Comparison of ENCODE assay signal across 14 mouse cellular contexts in the genomic region with DNA sequence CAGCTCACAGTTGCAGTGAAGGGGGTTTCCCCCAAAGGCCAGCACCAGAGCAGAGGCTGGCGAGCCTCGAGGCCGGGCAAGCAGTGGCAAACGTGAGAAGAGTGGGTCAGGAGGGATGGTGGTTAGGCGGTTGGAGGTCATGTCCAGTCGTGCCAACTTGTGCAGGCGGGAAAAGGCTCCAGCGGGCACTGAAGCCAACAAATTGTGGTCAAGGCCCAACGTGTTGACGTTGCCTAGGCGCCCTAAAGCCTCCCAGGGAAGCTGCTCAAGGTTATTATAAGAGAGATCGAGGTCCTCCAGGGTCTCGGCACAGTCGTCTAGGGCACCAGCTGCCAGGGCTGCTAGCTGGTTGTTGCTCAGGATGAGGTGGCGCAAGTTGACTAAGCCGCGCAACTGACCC. TPM values are rescaled to one million over a fixed set of nuclear protein-coding genes. Genes with fewer than 3 reads are reported as not detected.
DNase-seq lines count a peak whose midpoint lies in the region; ATAC-seq and TF ChIP-seq lines count a peak whose summit lies in the region.
"Had no signal": no experiment of that assay in that cellular context is flagged by ENCODE, and none has a peak within 500 bp of the region (broad histone marks: within the 10 kb centered on the region; RNA-seq: fewer than 3 reads in every experiment).

No protein-coding gene starts in this region.

- intact Hi-C loops in gastrocnemius, adult 2 months (cut with DNase I) = no loop called here

- peaks cover 5% of the 10 kb centered on the region; the same call in 1 of the 2 replicates for H3K27me3 ChIP-seq in hindbrain, embryonic 13.5 days
- no peaks in the 10 kb centered on the region for H3K27me3 ChIP-seq in hindbrain, embryonic 11.5 days (ENCODE audit: control insufficient read depth, insufficient read depth, low read length)
- 0 out of 2 replicates have a peak, but pooled peaks cover 7% of the 10 kb centered on the region for H3K27me3 ChIP-seq in neural tube, embryonic 12.5 days (replicated peaks)
- peaks cover 36% of the 10 kb centered on the region for H3K27me3 ChIP-seq in liver, embryonic 13.5 days
- H3K27me3 ChIP-seq in stomach, postnatal 0 days (ENCODE audit: control insufficient read depth, insufficient read depth, low read length) = no peaks in the 10 kb centered on the region
- H3K27me3 ChIP-seq: Patski had no signal

- H3K27ac ChIP-seq in hindbrain, embryonic 13.5 days = no peak overlapping the region
- H3K27ac ChIP-seq in hindbrain, embryonic 11.5 days (ENCODE audit: low read depth, low read length) = no peak overlapping the region
- no peak overlapping the region for H3K27ac ChIP-seq in neural tube, embryonic 12.5 days
- H3K27ac ChIP-seq in liver, embryonic 13.5 days = peak overlapping the region; percentile 82
- peak overlapping the region; percentile 88 for H3K27ac ChIP-seq in stomach, postnatal 0 days (replicated peaks)
- H3K27ac ChIP-seq in gastrocnemius, adult 2 months = no peak overlapping the region
- H3K27ac ChIP-seq: limb, embryonic 13.5 days had no signal

- TF ChIP-seq CTCF in stomach, postnatal 0 days (IDR thresholded peaks at IDR 0.05; ENCODE audit: low read depth) = no peak
- no peak for TF ChIP-seq CTCF in gastrocnemius, adult 2 months (IDR thresholded peaks at IDR 0.05)

- H3K4me2 ChIP-seq in hindbrain, embryonic 13.5 days = peak overlapping the region; percentile 88
- no peak overlapping the region for H3K4me2 ChIP-seq in hindbrain, embryonic 11.5 days (replicated peaks; ENCODE audit: low read depth, low read length)
- peak overlapping the region; percentile 85 for H3K4me2 ChIP-seq in neural tube, embryonic 12.5 days (replicated peaks)
- H3K4me2 ChIP-seq in liver, embryonic 13.5 days = peak overlapping the region; percentile 61
- peak overlapping the region; percentile 41; the same call in 1 of the 2 replicates for H3K4me2 ChIP-seq in stomach, postnatal 0 days (replicated peaks; ENCODE audit: low read depth)

- peak overlapping the region; percentile 78 for H3K4me3 ChIP-seq in hindbrain, embryonic 13.5 days
- no peak overlapping the region for H3K4me3 ChIP-seq in hindbrain, embryonic 11.5 days (ENCODE audit: low read depth, low read length)
- 0 out of 2 replicates have a peak overlapping the region, but pooled peaks have one; percentile 3 for H3K4me3 ChIP-seq in neural tube, embryonic 12.5 days
- H3K4me3 ChIP-seq in liver, embryonic 13.5 days (replicated peaks) = no peak overlapping the region
- no peak overlapping the region for H3K4me3 ChIP-seq in stomach, postnatal 0 days (ENCODE audit: low read depth, low read length)
- H3K4me3 ChIP-seq in gastrocnemius, adult 2 months = no peak overlapping the region
- H3K4me3 ChIP-seq: limb, embryonic 13.5 days had no signal

- no peak for TF ChIP-seq EP300 in stomach, postnatal 0 days (optimal IDR thresholded peaks at IDR 0.05)

- 90% methylated on average over 17 of the region's 17 CpGs for WGBS in hindbrain, embryonic 13.5 days
- 92% methylated on average over 17 of the region's 17 CpGs for WGBS in hindbrain, embryonic 11.5 days
- 92% methylated on average over 17 of the region's 17 CpGs for WGBS in neural tube, embryonic 12.5 days
- 64% methylated on average over 17 of the region's 17 CpGs for WGBS in liver, embryonic 13.5 days (ENCODE audit: insufficient replicate concordance)
- WGBS in stomach, postnatal 0 days = 86% methylated on average over 17 of the region's 17 CpGs

- H3K9ac ChIP-seq in hindbrain, embryonic 13.5 days = peak overlapping the region; percentile 60; the same call in 1 of the 2 replicates
- no peak overlapping the region for H3K9ac ChIP-seq in hindbrain, embryonic 11.5 days (ENCODE audit: low read depth, low read length)
- peak overlapping the region; percentile 35; the same call in 1 of the 2 replicates for H3K9ac ChIP-seq in neural tube, embryonic 12.5 days
- peak overlapping the region; percentile 8; the same call in 1 of the 2 replicates for H3K9ac ChIP-seq in liver, embryonic 13.5 days
- H3K9ac ChIP-seq in stomach, postnatal 0 days (ENCODE audit: low read length) = 0 out of 2 replicates have a peak overlapping the region, but pooled peaks have one; percentile 27
- H3K9ac ChIP-seq: limb, embryonic 13.5 days had no signal

- no peak for ATAC-seq in hindbrain, embryonic 13.5 days (ENCODE audit: low FRiP score)
- no peak for ATAC-seq in hindbrain, embryonic 11.5 days (ENCODE audit: low FRiP score)
- no peak for ATAC-seq in neural tube, embryonic 12.5 days (ENCODE audit: low FRiP score, low read depth)
- ATAC-seq in liver, embryonic 13.5 days (ENCODE audit: low read depth) = no peak
- 0 out of 2 replicates have a peak, but pooled peaks have one; percentile 4 for ATAC-seq in stomach, postnatal 0 days (ENCODE audit: low FRiP score, low TSS enrichment)
- ATAC-seq: Patski had no signal

- H3K36me3 ChIP-seq in hindbrain, embryonic 13.5 days = peaks cover 43% of the 10 kb centered on the region
- H3K36me3 ChIP-seq in hindbrain, embryonic 11.5 days (ENCODE audit: control insufficient read depth, insufficient read depth, low read length) = no peaks in the 10 kb centered on the region; the same call in 1 of the 2 replicates
- H3K36me3 ChIP-seq in neural tube, embryonic 12.5 days = peaks cover 34% of the 10 kb centered on the region
- no peaks in the 10 kb centered on the region for H3K36me3 ChIP-seq in liver, embryonic 13.5 days
- no peaks in the 10 kb centered on the region for H3K36me3 ChIP-seq in stomach, postnatal 0 days (ENCODE audit: control insufficient read depth, insufficient read depth, low read length)

- no peaks in the 10 kb centered on the region for H3K9me3 ChIP-seq in hindbrain, embryonic 13.5 days
- H3K9me3 ChIP-seq in hindbrain, embryonic 11.5 days (ENCODE audit: control insufficient read depth, low read length) = no peaks in the 10 kb centered on the region
- no peaks in the 10 kb centered on the region for H3K9me3 ChIP-seq in neural tube, embryonic 12.5 days
- no peaks in the 10 kb centered on the region for H3K9me3 ChIP-seq in liver, embryonic 13.5 days (replicated peaks)
- no peaks in the 10 kb centered on the region for H3K9me3 ChIP-seq in stomach, postnatal 0 days (ENCODE audit: control insufficient read depth, low read length)
- H3K9me3 ChIP-seq: limb, embryonic 13.5 days had no signal

- peaks cover 73% of the 10 kb centered on the region for H3K4me1 ChIP-seq in hindbrain, embryonic 13.5 days (replicated peaks)
- peaks cover 8% of the 10 kb centered on the region for H3K4me1 ChIP-seq in hindbrain, embryonic 11.5 days (replicated peaks; ENCODE audit: control insufficient read depth, insufficient read depth, low read length)
- H3K4me1 ChIP-seq in neural tube, embryonic 12.5 days = peaks cover 51% of the 10 kb centered on the region
- peaks cover 9% of the 10 kb centered on the region for H3K4me1 ChIP-seq in liver, embryonic 13.5 days (replicated peaks)
- no peaks in the 10 kb centered on the region; the same call in none of the 2 replicates for H3K4me1 ChIP-seq in stomach, postnatal 0 days (replicated peaks; ENCODE audit: control insufficient read depth, insufficient read depth)

- no peak for DNase-seq in hindbrain, embryonic 11.5 days (ENCODE audit: low spot score)
- DNase-seq in neural tube, embryonic 10.5 days (ENCODE audit: extremely low spot score, low spot score) = no peak
- DNase-seq in liver, embryonic 13.5 days = no peak
- DNase-seq in stomach, postnatal 0 days (ENCODE audit: low spot score) = no peak
- DNase-seq in gastrocnemius, adult 2 months = no peak
- no peak for DNase-seq in urinary bladder, postnatal 36 days (ENCODE audit: low spot score in 2 of 2)
- DNase-seq: B cell, adult 2 months; lung, postnatal 4 days; thymus, adult 18-20 months had no signal

RNA-seq across cellular contexts. Expression of gene Lrfn3, which starts 2.5 kb away (rescaled TPM):
- polyA plus RNA-seq in hindbrain, embryonic 13.5 days (2015; fragmentation: Nextera tagmentation; extraction: Ambion mirVana) = 13.2 and 13.4 TPM in 2 replicates
- 5.3 and 6.8 TPM in 2 replicates for polyA plus RNA-seq in hindbrain, embryonic 11.5 days (2014; fragmentation: Nextera tagmentation; extraction: Ambion mirVana)
- 10.7 and 11.1 TPM in 2 replicates for polyA plus RNA-seq in neural tube, embryonic 12.5 days (2016; fragmentation: Nextera tagmentation; extraction: Ambion mirVana)
- 1.4 and 1.5 TPM in 2 replicates for polyA plus RNA-seq in liver, embryonic 13.5 days (2015; fragmentation: Nextera tagmentation; extraction: Ambion mirVana)
- 2.9 and 3.3 TPM in 2 replicates for polyA plus RNA-seq in stomach, postnatal 0 days (2015; fragmentation: Nextera tagmentation; extraction: Ambion mirVana)
- total RNA-seq in gastrocnemius, adult 2 months (2021) = 1 to 10 TPM; 3.8 to 4.3 TPM

RNA-seq across cellular contexts. Expression of gene Sdhaf1, which starts 36.3 kb away (rescaled TPM):
- polyA plus RNA-seq in hindbrain, embryonic 13.5 days (2015; fragmentation: Nextera tagmentation; extraction: Ambion mirVana) = 21.4 and 21.6 TPM in 2 replicates
- polyA plus RNA-seq in hindbrain, embryonic 11.5 days (2014; fragmentation: Nextera tagmentation; extraction: Ambion mirVana) = 20.9 and 23.2 TPM in 2 replicates
- 25.9 and 26.7 TPM in 2 replicates for polyA plus RNA-seq in neural tube, embryonic 12.5 days (2016; fragmentation: Nextera tagmentation; extraction: Ambion mirVana)
- 6.4 and 6.6 TPM in 2 replicates for polyA plus RNA-seq in liver, embryonic 13.5 days (2015; fragmentation: Nextera tagmentation; extraction: Ambion mirVana)
- polyA plus RNA-seq in stomach, postnatal 0 days (2015; fragmentation: Nextera tagmentation; extraction: Ambion mirVana) = 19.1 and 20.2 TPM in 2 replicates
- 1 to 10 TPM; 5.9 to 6.9 TPM for total RNA-seq in gastrocnemius, adult 2 months (2021)

RNA-seq across cellular contexts. Expression of gene E130208F15Rik, which starts 38.5 kb away (rescaled TPM):
- polyA plus RNA-seq in hindbrain, embryonic 13.5 days (2015; fragmentation: Nextera tagmentation; extraction: Ambion mirVana) = 0.36 TPM in 1 of 2 replicates, not detected in the other
- polyA plus RNA-seq in hindbrain, embryonic 11.5 days (2014; fragmentation: Nextera tagmentation; extraction: Ambion mirVana) = 1.4 and 3.3 TPM in 2 replicates
- polyA plus RNA-seq in neural tube, embryonic 12.5 days (2016; fragmentation: Nextera tagmentation; extraction: Ambion mirVana) = not detected in 2 replicates
- 1.3 and 1.8 TPM in 2 replicates for polyA plus RNA-seq in liver, embryonic 13.5 days (2015; fragmentation: Nextera tagmentation; extraction: Ambion mirVana)
- not detected in 2 replicates for polyA plus RNA-seq in stomach, postnatal 0 days (2015; fragmentation: Nextera tagmentation; extraction: Ambion mirVana)
- total RNA-seq in gastrocnemius, adult 2 months (2021) = under 1 TPM; 0.36 to 0.42 TPM
- polyA plus RNA-seq: embryonic facial prominence, embryonic 14.5 days had no signal

RNA-seq across cellular contexts. Expression of gene Syne4, which starts 45.4 kb away (rescaled TPM):
- polyA plus RNA-seq in hindbrain, embryonic 13.5 days (2015; fragmentation: Nextera tagmentation; extraction: Ambion mirVana) = 13.1 and 16.8 TPM in 2 replicates
- polyA plus RNA-seq in hindbrain, embryonic 11.5 days (2014; fragmentation: Nextera tagmentation; extraction: Ambion mirVana) = 17.4 and 18.7 TPM in 2 replicates
- 21.8 and 24.3 TPM in 2 replicates for polyA plus RNA-seq in neural tube, embryonic 12.5 days (2016; fragmentation: Nextera tagmentation; extraction: Ambion mirVana)
- polyA plus RNA-seq in liver, embryonic 13.5 days (2015; fragmentation: Nextera tagmentation; extraction: Ambion mirVana) = 6.1 and 8.8 TPM in 2 replicates
- polyA plus RNA-seq in stomach, postnatal 0 days (2015; fragmentation: Nextera tagmentation; extraction: Ambion mirVana) = 13.5 and 14.2 TPM in 2 replicates
- total RNA-seq in gastrocnemius, adult 2 months (2021) = 1 to 10 TPM; 1.8 to 2.1 TPM

RNA-seq across cellular contexts. Expression of gene Alkbh6, which starts 51.5 kb away (rescaled TPM):
- polyA plus RNA-seq in hindbrain, embryonic 13.5 days (2015; fragmentation: Nextera tagmentation; extraction: Ambion mirVana) = 118 and 126 TPM in 2 replicates
- polyA plus RNA-seq in hindbrain, embryonic 11.5 days (2014; fragmentation: Nextera tagmentation; extraction: Ambion mirVana) = 82.1 and 85.2 TPM in 2 replicates
- 93.4 and 95.9 TPM in 2 replicates for polyA plus RNA-seq in neural tube, embryonic 12.5 days (2016; fragmentation: Nextera tagmentation; extraction: Ambion mirVana)
- polyA plus RNA-seq in liver, embryonic 13.5 days (2015; fragmentation: Nextera tagmentation; extraction: Ambion mirVana) = 17.2 and 18.9 TPM in 2 replicates
- 55.4 and 58.8 TPM in 2 replicates for polyA plus RNA-seq in stomach, postnatal 0 days (2015; fragmentation: Nextera tagmentation; extraction: Ambion mirVana)
- total RNA-seq in gastrocnemius, adult 2 months (2021) = 10 to 100 TPM; 21.0 to 22.9 TPM

Comparison
In these comparisons a context has a peak if more than half of its experiments do, and no peak if none do; other contexts are left out.
1. H3K4me3 ChIP-seq: peak in hindbrain, embryonic 13.5 days (single experiment) and neural tube, embryonic 12.5 days (single experiment); none in hindbrain, embryonic 11.5 days (single experiment), liver, embryonic 13.5 days (single experiment), stomach, postnatal 0 days (single experiment) and gastrocnemius, adult 2 months (single experiment).
2. H3K27ac ChIP-seq: peak in liver, embryonic 13.5 days (single experiment) and stomach, postnatal 0 days (single experiment); none in hindbrain, embryonic 13.5 days (single experiment), hindbrain, embryonic 11.5 days (single experiment), neural tube, embryonic 12.5 days (single experiment) and gastrocnemius, adult 2 months (single experiment).